Mouse (Mus musculus): ENCODE data around the gene Cacnb2.

Cacnb2 gene

DNA sequence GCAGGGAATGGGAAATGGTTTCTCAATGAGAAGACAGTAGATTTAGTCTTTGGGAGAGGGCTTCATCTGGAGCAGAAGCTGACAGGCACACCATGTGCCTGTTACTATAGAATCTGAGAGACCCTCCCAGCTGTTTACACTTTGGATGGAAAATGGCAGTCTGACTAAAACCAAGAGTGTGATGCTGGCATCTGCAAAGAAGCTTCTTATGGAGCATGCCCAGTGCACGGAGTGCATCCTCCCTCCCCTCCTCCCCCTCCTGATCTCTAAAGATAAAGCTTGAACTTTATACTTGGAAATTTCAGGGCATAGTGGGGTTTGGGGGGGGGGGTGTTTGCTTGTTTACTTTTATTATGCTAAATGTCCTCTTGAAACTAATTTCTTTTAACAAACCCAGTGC, 270.2 kb downstream of the Cacnb2 start:
- no peak for DNase-seq (ENCODE audit: low spot score in 2 of 2)

DNA sequence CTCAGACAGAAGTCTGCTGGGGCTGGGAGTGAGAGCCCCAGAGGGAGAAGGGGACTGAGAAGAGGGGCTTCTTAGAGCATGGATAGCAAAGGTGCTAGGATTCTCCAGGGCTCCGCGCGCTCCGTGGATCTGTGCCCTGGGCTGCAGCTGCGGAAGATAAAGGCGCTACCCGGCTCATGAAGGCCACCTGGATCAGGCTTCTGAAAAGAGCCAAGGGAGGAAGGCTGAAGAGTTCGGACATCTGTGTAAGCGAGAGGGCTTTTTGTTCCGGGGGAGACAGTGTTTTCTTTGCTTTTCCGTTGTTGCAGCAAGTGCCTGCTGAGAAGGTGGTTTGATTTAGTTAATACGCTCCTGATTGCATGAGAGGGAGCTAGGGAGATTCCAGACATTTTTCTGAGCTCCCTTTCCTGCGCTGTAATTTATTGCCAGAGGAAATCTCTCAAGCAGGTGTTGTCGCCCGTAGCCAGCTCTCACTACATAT, 270.9 kb downstream of the Cacnb2 start:
- no peak for DNase-seq (ENCODE audit: low spot score in 2 of 2)

DNA sequence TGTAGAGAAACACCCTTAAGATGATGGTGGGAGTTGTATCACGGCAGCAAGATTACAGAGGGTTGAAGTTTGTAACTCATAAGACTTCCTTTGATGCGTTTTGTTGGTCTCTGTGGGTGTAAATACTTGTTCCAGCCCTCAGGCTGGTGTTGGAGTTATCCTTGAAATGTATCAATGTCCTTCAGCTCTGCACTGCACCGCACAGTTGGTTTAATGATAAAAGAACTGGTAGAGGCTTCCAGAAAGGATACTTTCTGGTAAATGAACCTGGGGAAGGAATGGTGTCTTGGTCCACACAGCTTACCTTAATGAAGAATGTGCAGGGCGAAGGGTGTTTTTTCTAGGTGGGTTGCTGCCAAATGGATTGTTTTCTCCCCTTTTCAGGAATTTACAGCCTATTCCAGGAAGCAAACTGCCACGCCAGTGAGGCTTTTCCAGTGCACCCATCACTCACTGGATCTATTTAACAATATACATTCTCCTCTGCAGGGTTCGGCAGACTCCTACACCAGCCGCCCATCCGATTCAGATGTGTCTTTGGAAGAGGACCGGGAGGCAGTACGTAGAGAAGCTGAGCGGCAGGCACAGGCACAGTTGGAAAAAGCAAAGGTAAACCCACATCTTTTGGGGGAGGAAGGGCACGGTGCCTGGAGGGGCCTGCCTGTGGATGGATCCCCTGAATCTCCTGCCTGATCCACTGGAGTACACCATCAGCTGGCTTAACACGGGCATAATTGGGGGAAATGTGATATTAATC, 271.6 kb downstream of the Cacnb2 start:
- DNase-seq (ENCODE audit: low spot score in 2 of 2) = no peak

DNA sequence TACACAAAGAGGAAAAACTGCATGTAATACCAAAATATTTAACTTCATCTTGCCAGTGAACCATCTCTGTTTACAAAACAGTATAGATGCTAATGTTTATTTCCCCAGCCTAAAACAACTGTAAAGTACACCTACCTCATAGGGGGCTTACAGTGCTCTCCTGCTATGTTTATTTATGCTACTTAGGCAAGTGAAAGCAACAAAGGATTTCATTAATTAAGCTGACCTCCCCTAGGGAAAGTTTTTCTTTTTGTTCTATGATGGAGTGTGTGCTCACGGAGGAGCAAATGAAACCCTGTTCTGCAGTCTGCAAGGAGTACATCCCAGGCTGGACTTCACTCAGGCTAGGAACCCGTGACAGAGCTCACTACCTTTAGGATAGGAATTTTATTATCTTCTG, 272.2 kb downstream of the Cacnb2 start:
- DNase-seq (ENCODE audit: low spot score in 2 of 2) = no peak

DNA sequence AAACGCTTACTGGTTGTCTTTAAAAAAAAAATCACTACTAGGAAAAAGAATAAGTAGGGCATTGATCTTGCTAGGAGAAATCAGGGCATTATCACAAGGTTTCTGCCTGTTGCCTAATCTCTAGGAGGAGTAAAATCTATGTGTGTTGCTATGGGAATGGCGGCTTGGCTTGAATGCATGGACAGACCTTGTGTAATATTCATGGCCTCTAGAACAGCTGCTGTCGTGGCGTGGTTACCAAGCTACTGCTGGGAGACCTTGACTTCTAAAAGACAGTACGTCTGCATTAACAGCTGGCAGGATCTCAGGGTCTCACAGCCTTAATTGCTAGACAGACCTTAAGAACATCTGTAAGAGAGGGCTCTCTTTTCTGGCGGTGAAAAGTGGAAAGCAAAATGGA, 272.7 kb downstream of the Cacnb2 start:
- DNase-seq (ENCODE audit: low spot score in 2 of 2) = no peak

DNA sequence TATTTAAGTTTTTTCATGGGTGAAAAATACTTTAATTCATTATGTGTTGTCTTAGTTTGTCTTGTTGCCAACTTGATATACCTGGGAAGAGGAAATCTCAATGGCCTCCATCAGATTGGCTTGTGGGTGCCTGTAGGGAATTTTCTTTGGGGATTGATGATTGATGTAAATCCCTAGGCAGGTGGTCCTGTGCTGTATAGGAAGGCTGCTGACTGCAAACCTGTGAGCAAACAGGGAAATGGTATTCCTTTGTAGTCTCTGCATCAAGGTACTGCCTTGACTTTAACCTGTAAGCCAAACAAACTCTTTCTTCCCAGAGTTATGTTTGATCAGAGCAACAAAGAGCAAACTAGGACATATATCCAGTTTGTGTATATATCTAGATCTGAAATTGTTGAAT, 276.1 kb downstream of the Cacnb2 start:
- DNase-seq (ENCODE audit: low spot score in 2 of 2) = no peak

DNA sequence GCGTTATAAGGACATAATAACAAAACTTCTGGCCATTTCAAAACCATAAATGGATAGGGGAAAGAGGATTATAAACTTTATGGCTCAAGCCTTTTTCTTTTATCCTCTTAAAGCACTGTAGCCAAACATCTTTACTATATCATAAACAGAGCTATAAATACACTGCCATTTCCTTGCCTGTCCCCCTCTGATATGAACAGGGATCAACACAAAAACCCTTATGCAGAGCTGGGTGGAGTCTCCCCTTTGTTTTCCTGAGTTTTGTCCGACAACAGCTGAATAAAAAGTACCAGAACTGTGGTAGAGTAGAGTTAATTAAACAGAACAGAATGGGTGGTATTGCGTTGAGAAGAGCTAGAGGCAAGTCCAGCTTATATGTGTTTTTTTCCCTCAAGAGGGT, 280.6 kb downstream of the Cacnb2 start:
- DNase-seq (ENCODE audit: low spot score in 2 of 2) = no peak

DNA sequence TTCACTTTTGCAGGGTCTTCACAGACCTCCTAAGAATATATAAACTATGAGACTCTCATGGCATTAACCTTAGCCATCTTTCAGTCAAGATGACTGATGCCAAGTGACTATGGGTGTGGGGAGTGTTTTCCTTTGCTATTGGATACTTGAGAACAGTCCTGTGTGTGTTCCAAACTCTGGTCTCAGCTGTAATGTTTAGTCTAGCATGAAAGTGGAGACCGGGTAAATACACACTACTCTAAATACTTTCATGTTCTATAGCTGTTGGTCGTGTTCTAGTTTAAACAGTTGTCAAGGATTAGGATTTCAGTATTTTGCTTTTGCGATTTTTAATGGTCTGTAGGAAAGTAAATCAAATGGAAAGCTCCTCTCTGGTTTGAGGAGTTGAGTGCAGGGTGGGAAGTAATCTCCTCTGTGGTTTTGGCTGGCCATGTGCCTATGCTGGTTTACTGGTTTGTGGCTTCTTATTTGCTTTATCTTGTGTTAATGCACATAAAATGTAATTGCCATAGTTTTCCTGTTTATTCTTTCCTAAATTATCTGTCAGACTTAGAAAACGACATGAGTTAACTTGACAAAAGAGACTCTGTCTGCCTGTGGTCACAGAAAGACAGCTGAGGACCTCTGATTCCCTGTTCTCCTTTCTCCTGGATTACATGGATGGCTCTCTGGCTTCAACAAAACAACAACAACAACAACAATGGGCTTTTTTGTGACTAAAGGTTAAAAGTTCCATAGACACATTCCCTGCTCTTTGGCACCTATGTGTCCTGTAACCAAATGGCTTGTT, 285.7 kb downstream of the Cacnb2 start:
- DNase-seq (ENCODE audit: low spot score in 2 of 2) = no peak

DNA sequence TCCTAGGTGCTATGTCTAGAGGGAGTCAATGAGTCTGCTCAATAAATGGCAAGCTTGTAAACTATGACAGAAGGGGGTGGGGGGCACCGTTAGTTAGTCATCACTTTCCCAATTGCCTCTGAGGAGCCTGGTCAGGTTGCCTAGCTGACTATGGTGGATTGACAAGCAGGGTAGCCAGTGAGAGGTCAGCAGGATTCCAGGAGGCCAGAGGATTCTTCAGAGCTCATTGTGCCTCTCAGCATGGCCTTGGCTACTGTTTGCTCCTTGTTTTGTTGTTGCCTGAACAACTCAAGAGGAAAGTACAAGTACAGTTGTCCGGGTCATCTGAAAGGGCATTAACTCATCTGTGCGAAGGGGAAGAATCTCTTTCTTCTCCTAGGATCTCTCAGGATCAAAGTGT, 300.9 kb downstream of the Cacnb2 start:
- DNase-seq (ENCODE audit: low spot score in 2 of 2) = no peak

DNA sequence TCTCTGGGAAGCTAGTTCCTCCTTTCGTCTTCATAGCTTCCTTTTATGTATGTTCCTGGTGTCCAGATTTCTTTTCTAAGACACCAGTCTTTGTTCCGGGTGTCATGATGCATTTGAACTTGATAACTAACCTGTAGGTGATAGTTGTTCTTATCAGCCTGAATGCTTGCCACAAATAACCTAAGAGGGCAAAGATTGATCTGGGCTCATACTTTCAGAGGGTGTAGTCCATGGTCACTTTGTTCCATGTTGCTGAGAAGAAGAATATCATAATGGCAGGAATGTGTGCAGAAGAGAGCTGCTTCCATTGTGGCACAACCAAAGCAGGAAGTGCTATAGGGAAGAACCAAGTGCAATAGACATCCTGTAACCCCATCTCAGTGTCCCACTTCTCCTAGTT, 302.0 kb downstream of the Cacnb2 start:
- no peak for DNase-seq (ENCODE audit: low spot score in 2 of 2)

DNA sequence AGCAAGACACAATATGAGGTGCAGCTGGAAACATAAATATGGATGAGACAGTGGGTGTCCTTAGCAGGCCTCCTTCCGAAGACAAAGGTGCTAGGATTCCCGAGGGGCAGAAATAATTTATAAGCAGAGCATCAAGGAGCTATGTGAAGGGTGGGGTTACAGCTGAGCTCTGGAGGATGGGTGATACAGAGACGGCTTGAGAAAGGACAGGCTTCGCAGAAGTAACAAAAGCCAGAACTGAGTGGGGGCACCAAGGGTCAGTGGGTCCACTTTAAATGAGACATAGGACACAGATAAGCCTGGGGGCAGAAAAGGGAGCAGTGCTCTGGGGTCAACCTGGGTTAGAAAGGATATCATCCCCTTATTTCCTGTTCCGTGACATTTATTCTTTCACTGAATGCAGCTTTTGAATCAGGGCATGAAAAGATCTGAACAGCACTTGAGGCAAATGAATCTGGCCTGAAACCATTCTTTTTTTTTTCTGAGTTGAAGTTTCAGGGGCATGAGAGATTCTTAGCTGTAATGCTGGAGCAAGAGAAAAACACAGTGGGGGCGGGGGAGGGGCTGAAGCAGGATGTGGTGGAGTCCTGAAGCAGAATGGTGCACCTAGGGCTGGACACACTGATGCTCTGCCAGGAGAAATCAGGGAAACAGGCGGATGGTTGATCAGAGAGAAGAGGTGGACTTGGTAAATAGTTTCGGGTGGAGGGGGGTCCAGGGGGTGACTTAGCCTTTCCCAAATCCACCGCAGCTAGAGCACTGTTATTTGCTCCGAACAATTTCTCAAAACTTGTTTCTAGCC, 304.4 kb downstream of the Cacnb2 start:
- no peak for DNase-seq (ENCODE audit: low spot score in 2 of 2)

DNA sequence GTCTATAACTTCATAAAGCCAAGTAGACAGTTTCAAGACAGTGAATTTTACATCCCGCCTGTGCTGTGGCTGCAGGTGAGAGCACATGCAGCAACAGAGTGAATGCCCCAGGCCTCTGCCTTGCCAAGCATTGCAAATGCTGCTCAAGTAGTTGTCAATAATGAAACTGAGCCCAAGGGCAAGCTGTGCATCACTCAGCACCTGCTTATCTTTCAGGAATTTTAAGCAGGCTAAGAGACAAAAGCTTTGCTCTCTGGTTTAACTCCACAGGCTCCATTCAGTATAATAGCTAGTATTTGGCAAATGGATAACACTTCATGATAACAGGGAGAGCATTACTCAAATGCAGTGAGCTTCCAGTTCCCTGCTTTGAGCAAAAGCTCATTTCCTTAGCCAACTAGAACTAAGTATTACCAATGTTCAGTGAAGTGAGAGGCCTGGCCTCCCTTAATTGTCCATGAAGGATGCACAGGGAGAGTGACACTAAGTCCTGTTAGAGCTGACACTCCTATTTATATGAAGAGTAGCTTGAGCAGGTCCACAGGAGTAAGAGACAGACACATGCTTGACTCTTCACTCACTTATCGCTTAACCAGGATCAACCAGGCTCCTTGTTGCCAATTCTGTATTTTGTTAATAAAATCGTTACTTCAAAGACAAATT, 314.8 kb downstream of the Cacnb2 start:
- DNase-seq (ENCODE audit: low spot score in 2 of 2) = no peak

DNA sequence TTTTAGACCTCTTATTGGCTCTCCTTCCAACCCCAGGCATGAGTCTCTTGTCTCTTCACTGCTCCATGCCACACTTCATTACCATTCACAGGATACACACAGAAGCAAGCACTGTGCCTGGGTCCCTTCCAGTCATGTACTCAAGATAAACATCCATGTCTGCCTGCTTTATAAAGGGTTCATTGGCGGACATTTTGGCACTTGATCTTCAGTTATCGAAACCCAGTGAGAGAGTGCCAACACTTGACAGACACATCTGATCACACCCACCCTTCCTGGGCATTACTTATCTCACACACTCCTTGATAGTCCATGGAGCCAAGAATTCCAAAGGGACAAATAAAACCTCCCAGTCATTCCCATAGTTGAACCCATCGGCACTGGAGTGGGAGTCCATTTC, 327.0 kb downstream of the Cacnb2 start:
- DNase-seq (ENCODE audit: low spot score in 2 of 2) = no peak

DNA sequence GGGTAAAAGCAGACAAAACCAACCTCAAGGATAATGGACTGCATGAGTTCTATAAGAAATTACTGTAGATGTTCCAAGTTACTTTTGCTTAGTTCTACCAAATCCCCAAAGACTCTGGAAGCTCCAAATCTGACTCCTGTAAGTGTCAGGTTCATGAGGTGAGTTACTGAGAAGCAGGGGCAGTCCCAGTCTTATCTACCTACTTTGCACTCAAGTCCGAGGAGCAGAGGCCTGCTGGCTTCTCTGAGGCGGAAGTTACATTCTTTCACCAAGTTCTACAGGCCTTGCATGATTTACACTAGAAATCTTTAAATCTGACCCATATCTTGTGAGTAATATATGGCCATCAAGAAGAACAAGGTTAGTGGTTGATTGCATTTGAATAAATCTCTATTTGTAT, 329.1 kb downstream of the Cacnb2 start:
- DNase-seq (ENCODE audit: low spot score in 2 of 2) = no peak

DNA sequence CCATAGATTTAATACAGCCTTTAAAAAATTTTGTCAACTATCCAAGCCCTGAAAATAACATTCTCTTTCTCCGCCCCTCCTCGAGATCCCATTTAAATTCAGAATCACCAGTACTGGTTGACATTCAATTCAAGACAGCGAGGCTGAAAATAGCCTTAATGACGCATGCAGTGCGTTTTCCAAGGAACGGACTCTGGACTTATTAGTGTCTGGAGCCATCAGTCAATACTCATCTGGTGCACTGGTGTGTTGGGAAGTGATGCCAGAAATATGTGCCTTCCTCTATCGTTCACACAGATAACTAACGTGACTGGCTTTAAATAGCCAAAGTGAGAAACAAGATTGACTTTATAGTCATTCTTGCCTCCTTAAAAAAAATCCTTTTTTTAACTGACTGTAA, 333.6 kb downstream of the Cacnb2 start:
- no peak for DNase-seq (ENCODE audit: low spot score in 2 of 2)

DNA sequence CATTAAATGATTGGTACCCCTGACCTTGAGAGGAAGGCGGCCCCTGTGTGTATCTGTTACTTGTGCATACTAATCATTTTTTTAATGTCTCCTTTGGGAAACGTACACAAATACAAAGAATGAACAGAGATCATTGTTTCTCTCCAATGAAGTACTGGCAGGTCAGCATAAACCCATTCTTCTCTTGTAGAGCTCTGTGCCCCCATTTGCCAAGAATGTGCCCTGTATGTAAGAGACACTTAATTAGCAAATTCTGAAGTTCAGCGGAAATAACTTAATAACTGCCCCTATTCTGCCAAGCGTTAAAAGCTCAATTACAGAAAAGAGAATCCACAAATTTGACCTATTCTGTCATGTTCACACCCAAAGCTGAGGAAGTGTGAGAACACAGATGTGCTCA, 339.4 kb downstream of the Cacnb2 start:
- DNase-seq (ENCODE audit: low spot score in 2 of 2) = no peak

DNA sequence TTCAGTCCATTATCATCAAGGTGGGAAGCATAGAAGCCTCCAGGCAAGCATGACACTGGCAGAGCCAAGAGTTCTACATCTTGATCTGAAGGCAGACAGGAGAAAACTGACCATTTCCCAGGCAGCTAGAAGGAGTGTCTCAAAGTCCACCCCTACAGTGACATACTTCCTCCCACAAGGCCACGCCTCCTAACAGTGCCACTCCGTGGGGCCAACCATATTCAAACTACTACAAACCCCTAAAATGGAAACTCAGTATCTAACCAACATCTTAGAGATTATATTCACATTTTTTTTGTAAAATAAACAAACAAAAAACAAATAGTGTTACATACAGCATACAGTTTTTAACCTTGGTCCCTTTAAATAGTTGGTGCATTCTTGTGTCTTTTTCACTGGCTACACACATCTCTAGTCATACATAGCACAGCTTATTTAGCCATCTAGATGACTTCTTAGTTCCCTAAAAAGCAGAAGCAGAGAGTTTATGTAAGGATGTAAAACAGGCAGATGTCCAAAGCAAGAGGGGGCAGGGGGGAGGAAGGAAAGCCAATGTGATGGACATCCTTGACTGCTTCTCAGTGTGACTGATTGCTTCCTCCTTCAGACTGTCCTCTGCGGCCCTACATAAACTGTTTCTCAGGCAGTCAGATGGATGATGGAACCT, 340.9 kb downstream of the Cacnb2 start:
- DNase-seq (ENCODE audit: low spot score in 2 of 2) = no peak

DNA sequence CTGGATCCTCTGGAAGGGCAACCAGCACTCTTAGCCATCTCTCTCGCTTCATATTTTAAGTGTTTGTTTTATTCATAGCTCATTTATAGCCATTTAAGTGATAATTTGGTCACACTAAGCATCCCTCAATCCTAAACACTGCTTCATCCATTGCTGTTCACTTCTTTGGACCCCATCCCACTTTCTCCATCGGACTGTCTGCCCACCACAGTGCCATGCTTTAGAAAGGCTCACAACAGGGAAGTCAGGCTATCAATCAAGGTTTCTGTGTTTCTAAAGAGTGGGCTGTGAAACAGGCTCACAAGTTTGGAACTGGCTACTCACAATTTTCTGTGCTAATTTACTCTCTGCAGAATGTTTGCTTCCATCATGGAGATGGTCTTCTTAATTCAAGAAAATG, 350.2 kb downstream of the Cacnb2 start:
- DNase-seq (ENCODE audit: low spot score in 2 of 2) = no peak

DNA sequence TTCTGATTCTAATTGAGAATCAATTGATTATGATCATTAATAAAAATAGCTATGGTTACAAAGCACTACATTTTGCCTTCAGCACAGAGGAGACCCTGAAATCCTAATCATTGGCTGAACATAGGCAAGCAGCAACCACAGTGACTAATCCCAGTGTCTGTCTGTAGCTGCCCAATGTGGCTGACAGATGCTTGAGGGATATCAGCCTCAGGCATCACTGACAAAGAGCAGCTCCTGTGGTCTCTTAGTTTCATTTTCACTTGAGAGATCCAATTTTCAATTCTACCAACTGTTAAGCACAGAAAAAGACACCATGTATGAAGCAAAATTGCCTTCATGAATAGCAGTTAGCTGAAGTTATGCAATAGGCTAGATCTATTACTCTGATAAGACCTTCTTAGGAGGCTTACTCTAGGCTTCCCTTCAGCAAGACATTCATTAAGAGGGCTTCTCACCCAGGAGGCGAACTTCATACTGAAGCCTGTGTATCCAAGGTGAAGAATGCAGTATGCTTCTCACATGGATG, 358.1 kb downstream of the Cacnb2 start:
- no peak for DNase-seq (ENCODE audit: low spot score in 2 of 2)

DNA sequence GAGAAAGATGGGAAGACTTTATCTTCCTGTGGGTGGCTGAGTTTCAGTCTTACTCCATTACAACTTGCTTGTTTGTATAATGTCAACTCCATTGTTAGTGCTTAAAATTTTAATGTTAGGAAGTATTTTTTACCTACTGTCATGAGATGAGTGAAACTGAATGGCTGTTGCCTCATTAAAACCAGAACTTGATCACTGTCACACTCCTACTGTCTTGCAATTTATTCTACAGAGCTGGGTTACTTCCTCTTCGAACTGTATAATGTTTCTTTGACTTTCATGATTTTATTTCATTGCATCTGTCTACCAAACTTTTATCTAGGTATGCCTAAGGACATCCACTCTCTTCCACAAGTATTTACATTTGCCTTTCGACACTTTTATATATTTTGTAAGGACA, 358.6 kb downstream of the Cacnb2 start:
- no peak for DNase-seq (ENCODE audit: low spot score in 2 of 2)

DNA sequence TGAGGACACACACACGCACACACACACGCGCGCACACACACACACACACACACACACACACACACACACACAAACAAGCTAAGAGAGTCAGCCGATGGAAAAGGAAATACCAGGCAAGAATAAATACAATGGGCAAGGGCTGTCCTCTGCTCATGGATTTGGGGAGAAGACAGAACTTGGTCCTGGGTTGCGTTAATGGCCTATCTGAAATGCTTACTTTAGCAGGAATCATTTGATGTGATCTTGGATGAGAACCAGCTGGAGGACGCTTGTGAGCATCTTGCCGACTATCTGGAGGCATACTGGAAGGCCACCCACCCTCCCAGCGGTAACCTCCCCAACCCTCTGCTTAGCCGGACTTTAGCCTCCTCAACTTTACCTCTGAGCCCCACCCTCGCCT, 381.1 kb downstream of the Cacnb2 start:
- no peak for DNase-seq (ENCODE audit: low spot score in 2 of 2)
